Mouse (Mus musculus) layer of hippocampus, adult 2 months (tissue): ENCODE results near the gene Creb1. TPM values are rescaled to one million over a fixed set of nuclear protein-coding genes. Genes with fewer than 3 reads are reported as not detected.
"Not testable (repeated sequence)": the region's sequence is repeated elsewhere in the genome, so short reads cannot be mapped to it uniquely, and the experiment has no call there.

Experiments
- DNase-seq, 2 experiments: peaks; one replicate each; pipeline ENCODE4 v3.0.0; 2022; ENCODE audit warnings: low spot score in 2 of 2
- H3K27ac ChIP-seq: fragments of 200-600 bp; 2 replicates; pipeline ENCODE4 v1.8.1; 2022
- H3K4me3 ChIP-seq: fragments of 200-600 bp; 2 replicates; pipeline ENCODE4 v1.8.1; 2022; ENCODE audit warnings: mild to moderate bottlenecking
- CTCF ChIP-seq: fragments of 200-600 bp; conservative IDR thresholded peaks from 2 replicates; pipeline ENCODE4 v1.8.1; 2022; ENCODE audit warnings: antibody characterized with exemption, mild to moderate bottlenecking, moderate library complexity
- total RNA-seq, 2 experiments: library from RNA; stranded (reverse); gene quantifications; 2 replicates each; pipeline ENCODE4 v1.2.3; 2021

Gene Creb1
- total RNA-seq, 2 experiments from 2014 or later = 54.3 to 55.9 TPM

DNA sequence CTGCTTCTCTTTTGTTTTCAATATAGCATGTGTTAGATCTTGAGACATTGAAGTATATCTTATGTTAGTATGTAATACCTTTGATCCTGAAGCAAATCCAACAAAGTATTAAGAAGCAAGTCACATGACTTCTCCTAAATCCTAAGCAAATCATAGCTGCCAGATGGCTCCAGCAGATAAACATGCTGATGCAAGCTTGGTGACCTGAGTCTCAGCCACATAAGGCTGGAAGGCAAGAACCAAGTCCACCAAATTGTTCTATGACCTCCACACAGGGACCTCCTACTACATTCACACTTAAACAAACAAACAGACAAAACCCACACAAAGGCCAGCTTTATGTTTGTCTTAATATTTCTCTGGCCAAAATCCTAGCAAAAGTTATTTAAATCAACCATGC, 35.8 kb downstream of the Creb1 start:
- no peak overlapping the region for H3K27ac ChIP-seq
- no peak for TF ChIP-seq CTCF

DNA sequence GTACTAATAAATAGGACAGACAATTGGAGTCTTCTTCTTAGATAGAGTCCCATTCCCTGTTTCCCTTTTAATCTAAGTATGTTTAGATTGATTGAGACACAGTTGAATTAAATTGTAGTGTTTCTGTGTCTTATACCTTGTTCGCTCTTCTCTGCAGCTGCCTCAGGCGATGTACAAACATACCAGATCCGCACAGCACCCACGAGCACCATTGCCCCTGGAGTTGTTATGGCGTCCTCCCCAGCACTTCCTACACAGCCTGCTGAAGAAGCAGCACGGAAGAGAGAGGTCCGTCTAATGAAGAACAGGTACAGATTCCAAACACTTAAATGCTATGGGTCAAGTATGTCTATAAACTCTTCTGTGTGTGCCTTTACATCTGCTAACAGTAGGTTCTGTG, 43.6 kb downstream of the Creb1 start:
- H3K27ac ChIP-seq = no peak overlapping the region
- no peak for TF ChIP-seq CTCF
- no peak for DNase-seq
- no peak overlapping the region for H3K4me3 ChIP-seq

More for the DNA sequence above, 35.8 kb downstream of the Creb1 start:
- DNase-seq = no peak
- H3K4me3 ChIP-seq = no peak overlapping the region

DNA sequence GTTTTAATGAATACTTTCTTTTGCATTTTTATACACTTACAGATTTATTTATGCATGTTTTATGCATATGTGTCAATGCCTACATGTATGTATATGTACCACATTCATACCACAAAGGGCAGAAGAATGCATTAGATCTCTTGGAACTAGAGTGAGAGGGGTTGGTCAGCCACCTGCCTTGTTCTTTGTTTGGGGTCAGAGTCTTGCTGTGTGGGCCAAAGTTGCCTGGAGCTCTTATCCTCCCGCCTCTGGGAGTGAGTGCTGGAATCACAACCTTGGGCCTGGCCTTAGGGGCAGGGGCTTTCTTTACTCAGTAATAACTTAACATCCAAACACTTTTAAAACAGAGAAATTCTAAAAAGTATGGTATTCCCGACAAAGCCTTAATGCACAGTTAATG, 44.3 kb downstream of the Creb1 start:
- no peak for DNase-seq
- Histone ChIP-seq H3K27ac (no peak overlapping the region), H3K4me3 (no peak overlapping the region)
- no peak for TF ChIP-seq CTCF

DNA sequence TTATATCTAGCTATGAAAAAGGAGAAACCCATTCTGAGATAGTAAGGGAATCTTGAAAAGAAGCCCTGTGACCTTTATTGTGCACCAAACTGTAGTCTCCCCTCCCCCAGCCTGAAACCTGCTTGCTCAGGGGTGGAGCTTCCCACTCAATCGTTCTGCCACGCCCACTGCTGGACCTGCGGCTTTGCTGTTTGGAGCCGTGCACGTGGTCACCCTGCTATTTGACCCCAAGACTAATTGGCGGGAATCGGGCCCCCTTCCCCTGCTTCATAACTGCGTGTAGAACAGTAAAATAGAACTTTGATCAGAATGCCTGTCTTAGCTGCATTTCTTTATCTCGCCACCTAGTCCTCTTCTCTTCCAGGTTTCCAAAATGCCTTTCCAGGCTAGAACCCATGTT, 45.5 kb downstream of the Creb1 start:
- H3K4me3 ChIP-seq, H3K27ac ChIP-seq, DNase-seq: not testable (repeated sequence)

DNA sequence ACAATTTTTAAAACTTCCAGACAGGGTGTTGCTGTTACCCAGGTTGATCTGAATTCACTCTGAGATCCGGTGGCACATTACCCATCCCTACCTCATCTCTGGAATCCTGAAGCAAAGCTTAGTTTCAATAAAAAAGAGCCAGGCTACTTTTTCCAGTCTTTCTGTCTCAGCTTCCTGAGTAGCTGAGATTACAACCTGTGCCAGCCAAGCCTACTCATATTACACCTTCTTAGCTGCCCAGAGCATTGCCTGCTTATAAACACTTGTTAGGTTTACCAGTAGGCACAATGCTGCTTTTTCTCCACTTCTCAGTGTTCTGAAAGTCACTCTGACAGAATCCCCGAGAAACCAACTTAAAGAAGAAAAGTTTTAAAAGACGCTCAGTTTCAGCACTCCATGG, 46.4 kb downstream of the Creb1 start:
- DNase-seq = no peak
- Histone ChIP-seq H3K4me3 (no peak overlapping the region), H3K27ac (no peak overlapping the region)
- no peak for TF ChIP-seq CTCF

DNA sequence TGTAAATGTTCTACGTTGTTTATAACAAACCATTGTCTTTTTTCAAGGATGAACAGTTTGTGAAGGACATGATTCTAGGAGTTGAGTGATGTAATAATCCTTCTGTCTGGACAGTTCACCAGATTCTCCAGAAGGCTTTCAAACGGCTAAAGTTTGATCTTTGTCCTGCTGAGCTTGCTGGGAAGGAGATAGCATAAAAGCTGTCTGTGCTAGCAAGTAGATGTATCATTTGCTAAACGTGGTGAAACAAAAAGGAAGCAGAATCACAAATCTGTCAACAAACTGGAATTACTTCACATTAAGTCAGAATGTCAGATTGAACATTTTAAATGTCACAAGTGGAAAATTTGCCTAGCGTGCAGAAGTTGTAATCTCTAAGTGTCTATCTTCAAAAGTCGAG, 66.5 kb downstream of the Creb1 start:
- Histone ChIP-seq H3K27ac (no peak overlapping the region), H3K4me3 (no peak overlapping the region)
- no peak for TF ChIP-seq CTCF
- no peak for DNase-seq

DNA sequence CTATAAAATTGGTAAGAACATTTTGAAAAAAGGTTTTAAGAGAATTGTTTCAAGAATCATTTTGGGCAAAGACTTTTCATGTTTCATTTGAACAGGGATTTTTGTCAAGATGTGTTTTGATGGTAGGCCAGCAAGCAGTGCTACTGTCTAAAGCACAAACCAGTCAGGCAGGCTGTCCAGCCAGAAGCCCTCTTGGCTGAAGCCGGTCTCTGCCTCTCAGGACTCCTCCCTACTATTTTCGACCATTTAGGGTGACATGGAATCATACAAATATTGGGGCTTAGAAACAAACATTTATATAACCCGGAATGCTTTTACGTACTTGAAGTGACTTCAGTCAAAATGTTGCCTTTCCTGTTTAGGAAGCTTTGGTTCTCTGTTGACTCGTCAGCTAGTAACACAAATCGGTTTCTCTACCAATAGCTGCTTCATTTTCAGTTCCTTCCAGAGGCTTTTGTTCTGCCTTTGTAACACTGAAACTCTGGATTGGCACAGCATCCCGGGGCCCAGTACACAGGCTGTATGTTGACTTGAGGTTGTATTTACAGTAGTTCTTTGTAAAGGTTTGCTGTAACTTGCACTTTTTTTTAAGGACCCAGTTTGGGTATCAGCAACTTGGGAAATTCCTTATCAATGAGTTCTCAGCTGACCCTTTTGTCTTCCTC, 68.1 kb downstream of the Creb1 start:
- TF ChIP-seq CTCF = no peak
- Histone ChIP-seq H3K4me3 (no peak overlapping the region), H3K27ac (no peak overlapping the region; the same call in 1 of the 2 replicates)
- DNase-seq = no peak

DNA sequence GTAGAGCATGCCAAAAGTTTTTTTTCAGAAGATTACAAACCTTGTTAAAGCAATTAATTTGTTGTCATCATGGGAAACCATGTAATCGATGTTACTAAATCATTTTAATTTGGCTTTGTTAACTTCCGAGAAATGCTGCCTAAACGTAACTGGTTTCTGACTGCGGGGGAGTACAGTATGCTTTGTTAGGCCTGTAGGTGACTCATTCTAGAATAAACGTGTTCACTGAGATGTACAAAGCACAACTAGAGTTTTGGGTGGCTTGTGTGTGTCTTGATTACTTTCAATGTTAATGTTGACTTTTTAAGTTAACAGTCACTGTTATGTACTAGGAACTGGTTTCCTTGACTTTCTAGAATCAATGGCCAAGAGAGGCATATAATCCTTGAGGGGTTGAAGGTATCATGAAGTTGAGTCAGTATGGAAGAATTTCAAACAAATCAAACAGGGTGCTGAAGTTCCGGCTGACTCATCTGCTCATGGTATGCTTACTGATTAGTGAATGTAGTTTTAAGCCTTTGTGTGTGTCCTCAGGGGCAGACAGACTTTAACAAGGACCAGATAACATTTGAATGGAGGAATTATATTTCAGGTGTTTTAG, 68.9 kb downstream of the Creb1 start:
- no peak for TF ChIP-seq CTCF
- no peak overlapping the region for H3K27ac ChIP-seq
- H3K4me3 ChIP-seq = no peak overlapping the region
- no peak for DNase-seq

DNA sequence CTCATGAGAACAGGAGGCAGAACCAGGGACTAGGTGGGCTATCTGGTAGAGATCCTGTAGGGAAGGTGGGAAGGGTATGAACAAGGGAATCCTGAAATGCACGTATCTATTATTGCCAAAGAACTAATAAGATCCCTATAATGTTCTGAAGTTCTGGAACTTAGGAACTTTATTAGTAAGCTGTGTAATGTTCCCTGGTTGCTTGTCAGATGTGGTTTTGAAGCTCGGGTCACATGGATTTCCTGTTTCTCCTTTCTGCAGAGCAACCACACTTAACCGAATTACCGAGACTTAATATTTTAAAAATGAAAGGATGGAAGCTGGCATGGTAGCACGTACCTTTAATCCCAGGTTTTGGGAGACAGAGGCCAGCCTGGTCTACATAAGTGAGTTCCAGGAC, 70.9 kb downstream of the Creb1 start:
- no peak for DNase-seq
- TF ChIP-seq CTCF = no peak
- Histone ChIP-seq H3K27ac (no peak overlapping the region), H3K4me3 (no peak overlapping the region)

DNA sequence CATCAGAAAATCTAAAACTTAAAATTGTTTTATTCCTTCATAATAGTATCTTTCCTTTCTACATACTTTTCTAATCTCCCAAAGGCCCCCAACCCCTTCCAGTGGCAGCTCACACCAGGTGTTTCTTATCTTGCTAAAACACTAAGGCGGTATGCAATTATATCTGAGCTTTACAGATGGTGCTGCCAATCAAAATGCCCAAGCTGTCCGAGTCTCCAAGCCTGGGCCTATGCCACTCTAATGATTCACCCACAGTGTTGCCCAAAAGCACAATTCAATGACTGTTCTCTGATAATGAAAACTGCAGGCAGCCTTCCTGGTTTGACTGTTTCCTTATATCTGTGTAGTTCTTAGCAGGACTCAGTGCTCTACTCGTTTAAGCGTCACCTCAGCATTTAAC, 76.7 kb downstream of the Creb1 start:
- Histone ChIP-seq H3K4me3 (no peak overlapping the region), H3K27ac (no peak overlapping the region)
- no peak for TF ChIP-seq CTCF
- no peak for DNase-seq

DNA sequence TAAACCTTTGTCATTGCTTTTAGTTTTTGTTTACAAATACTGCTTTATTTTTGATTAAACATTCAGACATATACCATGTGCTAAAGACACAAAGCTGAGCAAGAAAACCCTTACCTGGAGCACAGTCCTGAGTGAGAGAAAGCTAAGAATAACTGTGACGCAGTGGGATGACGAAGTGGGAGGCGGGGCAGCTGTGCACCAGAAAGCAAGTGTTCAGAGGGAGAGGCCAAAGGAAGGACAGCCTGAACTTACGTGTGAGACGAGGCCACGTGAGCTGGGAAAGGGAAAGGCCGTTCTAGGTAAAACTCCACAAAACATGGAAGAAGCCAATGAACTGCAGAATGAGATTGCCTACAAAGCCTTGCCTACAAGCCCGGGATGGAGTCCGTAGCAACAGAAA, 77.5 kb downstream of the Creb1 start:
- no peak overlapping the region for H3K27ac ChIP-seq
- no peak overlapping the region for H3K4me3 ChIP-seq
- TF ChIP-seq CTCF = no peak
- DNase-seq = no peak

DNA sequence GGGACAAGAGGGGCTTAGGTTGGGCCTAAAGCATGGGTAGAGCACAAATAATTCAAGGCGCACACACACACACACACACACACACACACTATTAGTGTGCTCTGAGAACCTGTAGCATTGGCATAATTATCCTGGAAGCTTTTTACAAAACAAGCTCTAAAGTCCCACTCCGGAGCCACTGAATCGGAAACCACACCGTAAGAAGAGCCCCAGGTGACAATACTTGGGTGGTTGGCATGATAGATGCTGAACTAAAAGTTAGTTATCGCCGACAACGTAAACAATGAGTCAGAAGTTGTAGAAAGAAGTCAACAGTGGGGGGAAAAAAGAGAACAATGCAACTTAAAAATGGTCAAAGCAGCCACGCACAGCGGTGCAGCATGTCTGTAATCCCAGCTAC, 81.9 kb downstream of the Creb1 start:
- Histone ChIP-seq H3K27ac (no peak overlapping the region), H3K4me3 (no peak overlapping the region)
- DNase-seq = no peak
- no peak for TF ChIP-seq CTCF

DNA sequence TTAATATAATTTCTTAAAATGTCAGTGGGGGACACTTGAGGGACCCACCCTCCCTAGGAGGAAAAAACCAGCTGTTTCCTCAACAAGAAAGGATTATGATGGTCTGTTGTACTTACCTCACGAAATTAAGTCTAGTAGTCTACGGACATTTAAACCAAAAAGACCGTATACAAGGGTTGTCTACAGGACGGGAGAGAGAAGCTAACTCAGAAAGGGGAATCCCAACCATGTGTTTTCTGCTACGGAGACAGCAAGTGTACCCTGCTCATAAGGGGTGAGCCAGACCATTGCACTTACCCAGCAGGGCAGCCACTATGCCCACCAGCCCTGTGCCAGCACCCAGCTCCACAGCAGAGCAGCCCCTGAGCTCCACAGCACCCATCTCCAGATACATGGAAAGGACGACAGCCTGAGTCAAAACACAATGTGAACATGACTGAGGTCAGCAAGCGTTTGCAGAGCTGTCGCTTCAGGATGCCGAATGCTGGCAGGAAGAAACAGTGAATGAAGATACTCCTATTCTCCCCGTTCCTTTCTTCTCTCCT, 82.4 kb downstream of the Creb1 start:
- H3K27ac ChIP-seq = no peak overlapping the region
- no peak for TF ChIP-seq CTCF
- no peak overlapping the region for H3K4me3 ChIP-seq
- DNase-seq = no peak

DNA sequence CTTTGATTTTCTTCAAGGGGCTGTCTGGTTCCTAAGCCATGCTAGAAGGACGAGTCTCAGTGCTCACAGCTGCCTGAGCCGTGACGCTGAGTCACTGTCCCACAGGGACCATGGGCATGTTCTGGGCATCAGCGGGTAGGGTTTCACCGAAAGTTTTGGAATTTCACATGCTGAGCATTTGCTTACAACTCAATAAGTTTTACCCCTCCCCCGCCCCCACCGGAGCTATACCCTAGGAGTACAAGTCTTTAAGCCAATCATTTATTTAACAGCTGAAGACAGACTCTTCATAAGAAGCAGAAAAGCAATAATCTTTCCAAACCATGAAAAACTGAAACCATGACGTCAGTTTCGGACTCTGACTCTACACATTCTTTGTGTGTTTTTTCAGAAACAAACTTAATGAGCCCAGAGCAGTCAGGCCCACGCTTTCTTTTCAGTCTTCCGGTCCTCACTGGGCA, 83.1 kb downstream of the Creb1 start:
- no peak for TF ChIP-seq CTCF

More for the DNA sequence above, 83.1 kb downstream of the Creb1 start:
- no peak for DNase-seq
- Histone ChIP-seq H3K4me3 (no peak overlapping the region), H3K27ac (no peak overlapping the region)
